Mouse (Mus musculus) ES-Bruce4 (cell line): Measurements from ENCODE around the gene Zyg11b. TPM values are rescaled to one million over a fixed set of nuclear protein-coding genes. Genes with fewer than 3 reads are reported as not detected.

Experiments
- H3K27ac ChIP-seq: 2 replicates; pipeline ENCODE4 v1.5.1; 2012; ENCODE audit warnings: low read length, inconsistent platforms; ENCODE audit not compliant: insufficient read depth
- H3K27me3 ChIP-seq: 2 replicates; pipeline ENCODE4 v1.6.1; 2012; ENCODE audit warnings: mild to moderate bottlenecking, low read length, inconsistent platforms; ENCODE audit not compliant: control insufficient read depth, poor library complexity, insufficient read depth, severe bottlenecking
- H3K36me3 ChIP-seq: 2 replicates; pipeline ENCODE4 v1.6.1; 2012; ENCODE audit warnings: inconsistent platforms, mild to moderate bottlenecking, low read length, moderate library complexity; ENCODE audit not compliant: control insufficient read depth, poor library complexity, insufficient read depth, severe bottlenecking
- H3K4me1 ChIP-seq: one replicate; pipeline ENCODE4 v1.8.1; 2011; ENCODE audit warnings: low read length; ENCODE audit not compliant: control insufficient read depth, insufficient read depth
- H3K4me3 ChIP-seq: 2 replicates; pipeline ENCODE4 v1.5.1; 2011; ENCODE audit warnings: low read depth, mild to moderate bottlenecking, low read length
- H3K9ac ChIP-seq: 2 replicates; pipeline ENCODE4 v1.6.1; 2012; ENCODE audit warnings: low read depth, mild to moderate bottlenecking, inconsistent platforms; ENCODE audit not compliant: poor library complexity, severe bottlenecking
- H3K9me3 ChIP-seq: replicated peaks from 2 replicates; pipeline ENCODE4 v1.6.1; 2012; ENCODE audit warnings: mild to moderate bottlenecking, low read length, inconsistent platforms; ENCODE audit not compliant: control insufficient read depth, poor library complexity, insufficient read depth, severe bottlenecking
- CTCF ChIP-seq: IDR thresholded peaks from one replicate; pipeline ENCODE4 v1.8.1; 2011; ENCODE audit warnings: low read depth, low read length
- EP300 ChIP-seq: IDR thresholded peaks from 2 replicates; pipeline ENCODE4 v1.6.1; 2011; ENCODE audit warnings: low read depth, low read length; ENCODE audit not compliant: insufficient read depth
- POLR2A ChIP-seq: IDR thresholded peaks from one replicate; pipeline ENCODE4 v1.8.1; 2011; ENCODE audit warnings: low read length; ENCODE audit not compliant: insufficient read depth
- polyA plus RNA-seq: library from polyadenylated mRNA; stranded (reverse); fragments of >200 nt; gene quantifications from 2 replicates; pipeline ENCODE4 v1.2.4, GENCODE M21; 2011; ENCODE audit warnings: low read depth; ENCODE audit not compliant: missing spikeins, insufficient read depth, insufficient read length

Zyg11b gene
- polyA plus RNA-seq, 1 experiment, result 30.8 TPM

- H3K4me3 ChIP-seq, result no peak overlapping the region
- TF ChIP-seq CTCF, result no peak
- TF ChIP-seq EP300, result no peak
- no peak for TF ChIP-seq POLR2A
- H3K9ac ChIP-seq, result no peak overlapping the region
- no peaks in the 10 kb centered on the region for H3K27me3 ChIP-seq
- no peak overlapping the region for H3K27ac ChIP-seq
- no peaks in the 10 kb centered on the region for H3K4me1 ChIP-seq
- no peaks in the 10 kb centered on the region for H3K9me3 ChIP-seq
- peaks cover 7% of the 10 kb centered on the region for H3K36me3 ChIP-seq
These were observed 35.1 kb downstream of the Zyg11b start for GRCm38 (mm10) chr4:108265774-108266173.

DNA sequence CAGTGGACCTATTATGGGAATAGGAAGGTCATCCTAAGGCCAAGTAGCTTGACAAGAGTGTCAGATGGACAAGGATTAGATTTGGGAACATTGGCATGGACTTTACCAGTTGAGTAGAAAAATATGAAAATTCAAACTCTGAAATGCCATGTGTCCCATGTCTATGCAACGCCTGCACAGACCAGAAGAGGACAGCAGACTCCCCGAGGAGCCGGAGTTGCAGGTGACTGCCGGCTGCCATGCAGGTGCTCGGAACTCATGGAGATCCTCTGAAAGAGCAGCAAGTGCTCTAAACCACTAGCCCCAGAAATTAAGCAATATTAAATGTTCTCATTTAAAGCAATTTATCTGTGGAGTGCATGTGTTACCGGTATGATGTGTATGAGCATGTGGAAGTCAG, 47.6 kb downstream of the Zyg11b start:
- Histone ChIP-seq H3K36me3 (peaks cover 7% of the 10 kb centered on the region), H3K9ac (no peak overlapping the region), H3K4me1 (no peaks in the 10 kb centered on the region), H3K27me3 (no peaks in the 10 kb centered on the region), H3K27ac (no peak overlapping the region), H3K4me3 (no peak overlapping the region), H3K9me3 (no peaks in the 10 kb centered on the region)
- TF ChIP-seq POLR2A (no peak), EP300 (no peak), CTCF (peak; percentile 38)

GRCm38 (mm10) chr4:108250501-108250900, 50.4 kb downstream of the Zyg11b start:
- Histone ChIP-seq H3K4me3 (no peak overlapping the region), H3K4me1 (no peaks in the 10 kb centered on the region), H3K9ac (no peak overlapping the region), H3K9me3 (no peaks in the 10 kb centered on the region), H3K27ac (no peak overlapping the region), H3K27me3 (no peaks in the 10 kb centered on the region), H3K36me3 (peaks cover 5% of the 10 kb centered on the region; the same call in 1 of the 2 replicates)
- no peak for TF ChIP-seq POLR2A
- TF ChIP-seq EP300, result no peak
- no peak for TF ChIP-seq CTCF

GRCm38 (mm10) chr4:108249314-108249713, 51.6 kb downstream of the Zyg11b start:
- peaks cover 4% of the 10 kb centered on the region; the same call in 1 of the 2 replicates for H3K36me3 ChIP-seq
- H3K4me1 ChIP-seq, result no peaks in the 10 kb centered on the region
- H3K27ac ChIP-seq, result no peak overlapping the region
- H3K4me3 ChIP-seq, result no peak overlapping the region
- H3K27me3 ChIP-seq, result no peaks in the 10 kb centered on the region
- TF ChIP-seq CTCF (no peak), POLR2A (no peak), EP300 (no peak)
- H3K9me3 ChIP-seq, result no peaks in the 10 kb centered on the region
- no peak overlapping the region for H3K9ac ChIP-seq

- Histone ChIP-seq H3K4me3 (no peak overlapping the region), H3K9ac (no peak overlapping the region), H3K9me3 (no peaks in the 10 kb centered on the region), H3K36me3 (peaks cover 5% of the 10 kb centered on the region), H3K4me1 (no peaks in the 10 kb centered on the region), H3K27me3 (no peaks in the 10 kb centered on the region), H3K27ac (no peak overlapping the region)
- TF ChIP-seq CTCF (no peak), POLR2A (no peak), EP300 (no peak)
These were observed 67.2 kb downstream of the Zyg11b start for GRCm38 (mm10) chr4:108233654-108234053.

DNA sequence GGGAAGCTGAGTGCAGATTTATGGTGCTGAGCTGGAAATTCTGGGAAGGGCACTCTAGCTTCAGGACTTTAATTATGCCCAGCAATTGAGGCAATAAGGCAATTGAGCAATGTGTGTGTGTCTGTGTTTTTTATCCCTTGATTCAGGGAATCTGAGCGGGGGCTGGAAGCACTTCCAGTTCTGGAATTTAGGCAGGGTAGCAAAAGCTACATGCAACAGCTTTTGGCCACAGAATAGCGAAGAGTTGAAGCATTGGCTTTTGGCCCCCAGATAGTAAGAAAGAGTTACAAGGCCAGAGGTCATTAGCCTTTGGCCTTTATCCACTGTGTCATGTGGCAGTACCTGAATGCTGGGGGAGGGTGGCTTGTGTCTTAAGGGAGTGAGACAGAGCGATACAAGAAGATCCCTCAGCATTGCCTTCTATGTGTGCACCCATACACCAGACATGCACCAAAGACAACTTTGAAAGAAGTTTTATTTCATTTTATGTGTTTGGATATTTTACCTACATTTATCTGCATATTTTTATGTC, 75.5 kb downstream of the Zyg11b start:
- TF ChIP-seq POLR2A, result no peak
- no peak for TF ChIP-seq CTCF
- no peak for TF ChIP-seq EP300
- Histone ChIP-seq H3K9me3 (no peaks in the 10 kb centered on the region), H3K9ac (no peak overlapping the region), H3K27ac (0 out of 2 replicates have a peak overlapping the region, but pooled peaks have one; percentile 66), H3K27me3 (no peaks in the 10 kb centered on the region), H3K36me3 (no peaks in the 10 kb centered on the region), H3K4me1 (peaks cover 3% of the 10 kb centered on the region), H3K4me3 (no peak overlapping the region)
